Comparison of ENCODE assay signal across 18 mouse cellular contexts in the genomic region with DNA sequence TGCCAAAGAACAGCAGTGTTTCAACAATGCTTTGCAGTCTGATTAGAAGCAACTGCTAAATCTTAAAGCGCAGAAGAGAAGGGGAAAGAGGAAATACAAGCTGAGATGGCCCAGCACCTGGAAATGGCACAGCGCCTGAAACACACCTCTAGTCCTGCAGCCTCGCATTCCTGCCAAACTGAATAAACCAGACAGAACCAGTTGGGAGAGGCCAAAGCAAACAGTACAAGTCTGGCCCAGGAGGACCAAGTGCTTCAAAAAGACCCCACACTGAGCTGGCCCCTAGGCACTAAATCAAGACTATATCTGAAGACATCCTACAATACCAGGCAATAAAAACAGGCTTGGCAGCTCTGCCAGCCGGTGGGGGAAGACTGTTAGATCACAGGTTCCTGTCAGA. TPM values are rescaled to one million over a fixed set of nuclear protein-coding genes. Genes with fewer than 3 reads are reported as not detected.
A peak's percentile ranks its signal among the peaks of the same experiment; 100 is the strongest.
DNase-seq lines count a peak whose midpoint lies in the region; ATAC-seq lines count a peak whose summit lies in the region.
"Had no signal": no experiment of that assay in that cellular context is flagged by ENCODE, and none has a peak within 500 bp of the region (broad histone marks: within the 10 kb centered on the region; RNA-seq: fewer than 3 reads in every experiment).

No protein-coding gene starts in this region.

- H3K27me3 ChIP-seq in lung, embryonic 16.5 days (ENCODE audit: control insufficient read depth, insufficient read depth, low read depth, low read length), result no peaks in the 10 kb centered on the region
- no peaks in the 10 kb centered on the region for H3K27me3 ChIP-seq in hindbrain, embryonic 12.5 days
- H3K27me3 ChIP-seq: heart, embryonic 15.5 days; limb, embryonic 12.5 days; liver, embryonic 15.5 days; megakaryocyte, embryonic 14.5 days had no signal

- DNase-seq in kidney, adult 11 months, result peak; percentile 38
- no peak for DNase-seq in kidney, postnatal 4 days
- peak; percentile 11 to 18 for DNase-seq in urinary bladder, adult 18-20 months (ENCODE audit: low spot score in 2 of 2)
- DNase-seq in urinary bladder, postnatal 4 days (ENCODE audit: low spot score in 2 of 2), result no peak
- DNase-seq in left cerebral cortex, postnatal 14 days (ENCODE audit: low spot score in 2 of 2), result no peak
- DNase-seq: adrenal gland, postnatal 10 days; cerebellum, adult 11 months; forebrain, postnatal 0 days; heart, adult 2 months; retina, postnatal 1 day had no signal

- no peak overlapping the region for H3K4me3 ChIP-seq in lung, embryonic 16.5 days (ENCODE audit: low read length)
- no peak overlapping the region for H3K4me3 ChIP-seq in hindbrain, embryonic 12.5 days
- H3K4me3 ChIP-seq: heart, adult 2 months; heart, embryonic 15.5 days; left cerebral cortex, adult 2 months; limb, embryonic 12.5 days; liver, embryonic 15.5 days; megakaryocyte, embryonic 14.5 days had no signal

- no peak overlapping the region for H3K9ac ChIP-seq in lung, embryonic 16.5 days (ENCODE audit: low read length)
- H3K9ac ChIP-seq in hindbrain, embryonic 12.5 days, result no peak overlapping the region
- H3K9ac ChIP-seq: forebrain, postnatal 0 days; heart, embryonic 15.5 days; limb, embryonic 12.5 days; liver, embryonic 15.5 days had no signal

- peak; percentile 78 for ATAC-seq in lung, embryonic 16.5 days (ENCODE audit: low read depth)
- no peak for ATAC-seq in hindbrain, embryonic 12.5 days (ENCODE audit: low FRiP score)
- ATAC-seq: forebrain, postnatal 0 days; midbrain, embryonic 16.5 days had no signal

- peaks cover 11% of the 10 kb centered on the region; the same call in 1 of the 2 replicates for H3K4me1 ChIP-seq in lung, embryonic 16.5 days (replicated peaks; ENCODE audit: control insufficient read depth, insufficient read depth, low read length)
- H3K4me1 ChIP-seq in hindbrain, embryonic 12.5 days, result no peaks in the 10 kb centered on the region
- H3K4me1 ChIP-seq: heart, embryonic 15.5 days; limb, embryonic 12.5 days; liver, embryonic 15.5 days; megakaryocyte, embryonic 14.5 days had no signal

- intact Hi-C loops in left cerebral cortex, postnatal 14 days (cut with DNase I), result no loop called here

- 0 out of 2 replicates have a peak overlapping the region, but pooled peaks have one; percentile 4 for H3K4me2 ChIP-seq in lung, embryonic 16.5 days (ENCODE audit: low read depth, low read length)
- no peak overlapping the region for H3K4me2 ChIP-seq in hindbrain, embryonic 12.5 days (replicated peaks)
- H3K4me2 ChIP-seq: heart, embryonic 15.5 days; limb, embryonic 12.5 days; liver, embryonic 15.5 days had no signal

- no peaks in the 10 kb centered on the region; the same call in 1 of the 2 replicates for H3K36me3 ChIP-seq in lung, embryonic 16.5 days (ENCODE audit: control insufficient read depth, insufficient read depth, low read length)
- peaks cover 2% of the 10 kb centered on the region; the same call in 1 of the 2 replicates for H3K36me3 ChIP-seq in hindbrain, embryonic 12.5 days
- H3K36me3 ChIP-seq: heart, embryonic 15.5 days had no signal

- WGBS in lung, embryonic 16.5 days, result 40% methylated on average over 4 of the region's 4 CpGs
- WGBS in hindbrain, embryonic 12.5 days, result 80% methylated on average over 4 of the region's 4 CpGs

- no peaks in the 10 kb centered on the region; the same call in 1 of the 2 replicates for H3K9me3 ChIP-seq in lung, embryonic 16.5 days (ENCODE audit: control insufficient read depth, low read length)
- H3K9me3 ChIP-seq in hindbrain, embryonic 12.5 days (replicated peaks), result 0 out of 2 replicates have a peak, but pooled peaks cover 4% of the 10 kb centered on the region
- H3K9me3 ChIP-seq: heart, embryonic 15.5 days; liver, embryonic 15.5 days had no signal

- H3K27ac ChIP-seq in lung, embryonic 16.5 days (ENCODE audit: low read length), result peak overlapping the region; percentile 73
- H3K27ac ChIP-seq in hindbrain, embryonic 12.5 days, result no peak overlapping the region
- H3K27ac ChIP-seq: heart, adult 2 months; heart, embryonic 15.5 days; left cerebral cortex, adult 2 months; limb, embryonic 12.5 days; liver, embryonic 15.5 days had no signal

RNA-seq across cellular contexts. Expression of gene Pccb, which starts 28.8 kb away (rescaled TPM):
- polyA plus RNA-seq in lung, embryonic 16.5 days (2015; fragmentation: Nextera tagmentation; extraction: Ambion mirVana), result 22.1 and 22.5 TPM in 2 replicates
- total RNA-seq in left cerebral cortex, postnatal 14 days (2021), result 10 to 100 TPM; 46.1 to 50.8 TPM
- 19.2 and 21.5 TPM in 2 replicates for polyA plus RNA-seq in hindbrain, embryonic 12.5 days (2016; fragmentation: Nextera tagmentation; extraction: Ambion mirVana)

Comparison
In these comparisons a context has a peak if more than half of its experiments do, and no peak if none do; other contexts are left out.
1. DNase-seq: peak in kidney, adult 11 months (single experiment) and urinary bladder, adult 18-20 months (2 of 2); none in kidney, postnatal 4 days (0 of 2), urinary bladder, postnatal 4 days (0 of 2) and left cerebral cortex, postnatal 14 days (0 of 2).